Mouse (Mus musculus): Measurements from ENCODE around the gene Atr. TPM values are rescaled to one million over a fixed set of nuclear protein-coding genes. Genes with fewer than 3 reads are reported as not detected.
"Not testable (repeated sequence)": the region's sequence is repeated elsewhere in the genome, so short reads cannot be mapped to it uniquely, and the experiment has no call there.

The Atr gene
- total RNA-seq, 1 experiment from 2014 or later, result 25.4 TPM

DNA sequence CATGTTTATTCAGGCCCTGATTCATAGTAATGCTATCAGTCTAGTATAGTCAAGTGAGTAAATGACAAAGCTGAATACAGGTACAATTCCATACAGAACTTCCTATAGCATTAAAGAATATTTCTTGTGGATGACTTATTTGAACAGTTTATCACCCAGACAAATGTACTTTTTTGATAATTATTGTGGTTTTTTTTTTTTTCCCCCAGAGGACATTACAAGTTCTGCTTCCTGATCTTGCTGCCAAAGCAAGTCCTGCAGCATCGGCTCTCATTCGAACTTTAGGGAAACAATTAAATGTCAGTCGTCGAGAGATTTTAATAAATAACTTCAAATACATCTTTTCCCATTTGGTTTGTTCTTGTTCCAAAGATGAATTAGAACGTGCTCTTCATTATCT, 20.8 kb downstream of the Atr start:
- ATAC-seq (replicated peaks; ENCODE audit: insufficient number of reproducible peaks, low FRiP score, low TSS enrichment, poor library complexity, severe bottlenecking), result no peak

DNA sequence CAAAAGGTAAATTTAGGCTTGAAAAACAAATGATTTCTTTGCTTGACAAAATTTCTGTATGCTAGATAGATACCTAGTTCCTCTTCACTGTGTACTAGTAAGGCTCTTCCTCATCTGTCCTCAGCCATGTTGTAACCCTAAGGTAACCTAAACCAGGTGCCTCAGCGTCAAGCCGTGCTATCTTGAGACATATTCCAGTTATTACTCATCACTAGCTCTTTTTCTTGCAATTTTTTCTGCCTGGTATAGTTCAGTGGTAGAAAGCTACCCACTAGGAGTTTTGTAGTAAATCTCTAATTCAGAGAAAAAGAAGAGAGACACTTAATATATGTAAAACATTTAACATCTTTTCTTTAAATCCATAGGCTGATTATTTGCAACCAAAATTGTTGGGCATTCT, 25.4 kb downstream of the Atr start:
- ATAC-seq (replicated peaks; ENCODE audit: insufficient number of reproducible peaks, low FRiP score, low TSS enrichment, poor library complexity, severe bottlenecking), result no peak

DNA sequence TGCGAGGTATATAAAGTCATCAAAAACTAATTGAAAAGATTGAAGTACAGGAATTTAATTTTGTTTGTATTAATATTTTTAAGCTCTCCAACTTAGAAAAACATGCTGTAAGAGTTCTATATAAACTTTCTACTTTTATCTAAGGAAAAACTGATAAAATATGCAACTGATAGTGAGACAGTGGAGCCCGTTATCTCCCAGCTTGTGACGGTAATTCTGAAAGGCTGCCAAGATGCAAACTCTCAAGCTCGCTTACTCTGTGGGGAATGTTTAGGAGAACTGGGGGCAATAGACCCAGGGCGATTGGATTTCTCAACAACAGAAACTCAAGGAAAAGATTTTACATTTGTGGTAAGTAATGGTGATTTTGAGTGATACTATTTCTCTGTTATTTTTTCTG, 40.0 kb downstream of the Atr start:
- ATAC-seq (replicated peaks; ENCODE audit: insufficient number of reproducible peaks, low FRiP score, low TSS enrichment, poor library complexity, severe bottlenecking), result no peak

DNA sequence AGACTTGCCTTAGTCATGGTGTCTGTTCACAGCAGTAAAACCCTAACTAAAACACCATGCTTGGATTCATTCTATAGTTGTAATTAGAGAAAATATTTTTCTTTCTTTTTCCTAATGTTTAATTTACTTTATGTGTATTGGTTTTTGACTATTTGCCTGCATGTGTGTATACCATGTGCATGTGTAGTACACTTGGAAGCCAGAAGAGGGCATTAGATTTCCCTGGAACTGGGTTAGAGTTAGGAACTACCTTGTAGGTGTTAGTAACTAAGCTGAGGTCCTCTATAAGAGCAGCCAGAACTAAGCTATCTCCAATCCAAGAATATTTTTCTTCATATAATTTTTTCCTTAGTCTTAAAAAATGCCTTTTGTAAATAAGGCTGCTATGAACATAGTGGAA, 75.5 kb downstream of the Atr start:
- ATAC-seq (replicated peaks; ENCODE audit: insufficient number of reproducible peaks, low FRiP score, low TSS enrichment, poor library complexity, severe bottlenecking), result no peak

DNA sequence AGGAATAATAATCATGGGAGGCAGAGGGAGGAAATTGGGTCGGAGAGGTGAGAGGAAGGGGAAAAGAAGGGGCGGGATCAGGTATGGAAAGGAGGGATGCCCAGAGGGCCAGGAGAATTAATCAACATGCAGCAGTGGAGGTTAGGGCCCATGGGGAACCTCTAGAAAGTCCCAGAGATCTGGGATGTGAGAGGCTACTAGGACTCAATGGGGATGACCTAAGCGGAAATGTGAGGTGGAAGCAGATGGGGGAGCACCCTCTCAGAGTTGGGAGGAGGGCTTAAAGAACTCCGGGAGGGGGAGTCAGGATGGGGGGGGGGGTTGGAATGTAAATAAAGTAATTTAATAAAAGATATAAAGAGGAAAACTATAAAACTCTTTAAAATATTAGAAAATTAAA, 96.3 kb downstream of the Atr start:
- ATAC-seq (replicated peaks; ENCODE audit: insufficient number of reproducible peaks, low FRiP score, low TSS enrichment, poor library complexity, severe bottlenecking), result no peak

DNA sequence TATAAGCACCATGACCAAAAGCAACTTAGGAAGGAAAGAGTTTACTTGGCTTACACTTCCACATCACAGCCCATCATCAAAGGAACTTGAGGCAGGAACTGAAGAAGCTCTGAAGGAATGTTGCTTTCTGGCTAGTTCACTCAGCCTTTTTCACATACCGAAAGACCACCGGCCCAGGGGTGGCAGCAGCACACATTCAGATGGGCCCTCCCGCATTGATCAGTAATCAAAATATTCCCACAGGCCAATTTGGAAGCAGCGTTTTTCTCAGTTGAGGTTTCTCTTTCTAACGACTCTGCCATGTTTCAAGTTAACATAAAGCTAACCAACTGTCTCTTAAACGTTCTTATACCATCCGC, 96.8 kb downstream of the Atr start:
- no peak for ATAC-seq (replicated peaks; ENCODE audit: insufficient number of reproducible peaks, low FRiP score, low TSS enrichment, poor library complexity, severe bottlenecking)

DNA sequence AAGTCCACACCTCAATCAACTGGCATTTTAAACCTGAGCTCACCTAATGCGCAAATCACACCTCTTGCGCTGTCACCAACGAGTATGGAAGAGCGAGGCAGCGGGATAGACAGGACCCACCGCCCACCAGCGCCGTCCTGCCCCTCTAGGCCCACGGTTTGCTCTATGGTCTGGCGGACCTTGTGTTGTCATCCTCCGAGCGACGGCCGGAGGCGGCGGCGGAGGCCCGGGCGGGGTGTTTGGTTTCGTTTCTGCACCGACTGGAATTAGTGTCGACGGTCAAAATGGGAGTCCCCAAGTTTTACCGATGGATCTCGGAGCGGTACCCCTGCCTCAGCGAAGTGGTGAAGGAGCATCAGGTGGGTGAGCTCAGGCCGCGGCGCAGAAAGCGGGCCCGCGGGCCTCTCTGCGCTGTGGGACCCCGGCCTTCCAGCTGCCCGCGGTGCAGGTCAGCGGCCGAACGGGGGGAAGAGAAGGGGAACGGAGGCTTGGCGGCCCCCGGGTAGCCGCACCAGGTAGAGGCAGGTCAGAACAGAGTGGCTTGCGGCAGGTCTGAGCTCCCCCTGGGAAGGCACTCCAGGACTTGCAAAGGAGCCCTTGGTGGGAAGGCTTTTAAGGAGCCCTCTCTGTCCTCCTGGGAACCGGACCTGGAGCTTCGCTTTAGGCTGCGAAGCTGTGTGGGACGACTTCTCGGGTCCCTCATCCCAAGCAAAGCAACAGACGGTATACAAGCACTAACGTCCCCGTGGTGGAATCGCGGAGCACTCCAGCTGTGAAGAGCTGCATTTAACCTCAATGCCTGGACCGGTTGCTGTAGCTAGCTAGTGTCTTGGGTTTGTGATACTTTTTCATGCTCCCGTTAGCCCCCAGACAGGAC, 97.4 kb downstream of the Atr start, which contains the start of gene Xrn1:
Xrn1 (plus strand) TSS at position 176 of the 877 bp plus-strand sequence.
- ATAC-seq (replicated peaks; ENCODE audit: insufficient number of reproducible peaks, low FRiP score, low TSS enrichment, poor library complexity, severe bottlenecking), result peak; percentile 99

DNA sequence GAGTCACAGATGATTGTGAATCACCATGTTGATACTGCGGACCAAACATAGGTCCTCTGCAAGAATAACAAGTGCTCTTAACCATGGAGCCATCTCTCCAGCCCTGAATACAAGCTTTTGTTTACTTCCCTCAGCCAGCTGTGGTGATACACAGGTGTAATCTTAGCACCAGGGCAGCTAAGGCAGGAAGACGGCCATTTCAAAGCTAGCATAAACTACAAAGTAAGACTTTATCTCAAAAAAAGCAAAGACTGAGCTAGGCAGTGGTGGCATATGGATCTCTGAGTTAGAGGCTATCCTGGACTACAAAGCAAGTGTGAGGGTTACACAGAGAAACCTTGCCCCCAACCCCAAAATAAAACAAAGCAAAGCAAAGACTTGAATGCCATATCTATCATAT, 100.2 kb downstream of the Atr start:
- no peak for ATAC-seq (replicated peaks; ENCODE audit: insufficient number of reproducible peaks, low FRiP score, low TSS enrichment, poor library complexity, severe bottlenecking)

DNA sequence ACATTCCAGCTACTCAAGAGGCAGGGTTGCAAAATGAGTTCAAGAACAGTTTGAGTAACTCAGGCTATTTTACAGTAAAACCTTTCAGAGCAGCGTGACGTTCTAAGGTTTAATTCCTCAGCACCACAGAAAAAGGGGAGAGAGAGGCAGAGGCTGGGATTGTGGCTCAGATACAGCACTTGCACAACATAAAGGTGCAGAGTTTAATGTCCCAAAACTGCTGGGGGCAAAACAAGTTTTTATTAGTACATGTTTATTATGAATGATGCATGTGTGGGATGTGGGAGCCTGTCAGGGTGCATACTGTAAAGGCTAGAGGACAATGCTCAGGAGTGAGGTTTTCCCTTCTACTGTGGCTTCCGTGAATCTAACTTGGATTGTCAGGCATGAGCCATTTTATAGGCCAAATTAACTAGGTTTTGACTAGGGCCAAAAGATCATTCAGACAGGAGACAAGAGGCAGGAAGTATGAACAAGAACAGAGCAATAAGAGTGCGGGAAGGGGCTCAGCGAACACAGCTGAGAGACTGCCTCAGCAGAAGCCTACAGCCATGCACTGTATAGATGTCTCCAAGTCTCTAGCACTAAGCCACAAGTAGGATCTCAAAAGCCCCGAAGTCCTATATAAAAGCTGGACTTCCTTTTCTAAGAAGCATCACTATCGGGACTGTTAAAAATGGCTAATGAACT, 100.8 kb downstream of the Atr start:
- no peak for ATAC-seq (replicated peaks; ENCODE audit: insufficient number of reproducible peaks, low FRiP score, low TSS enrichment, poor library complexity, severe bottlenecking)

DNA sequence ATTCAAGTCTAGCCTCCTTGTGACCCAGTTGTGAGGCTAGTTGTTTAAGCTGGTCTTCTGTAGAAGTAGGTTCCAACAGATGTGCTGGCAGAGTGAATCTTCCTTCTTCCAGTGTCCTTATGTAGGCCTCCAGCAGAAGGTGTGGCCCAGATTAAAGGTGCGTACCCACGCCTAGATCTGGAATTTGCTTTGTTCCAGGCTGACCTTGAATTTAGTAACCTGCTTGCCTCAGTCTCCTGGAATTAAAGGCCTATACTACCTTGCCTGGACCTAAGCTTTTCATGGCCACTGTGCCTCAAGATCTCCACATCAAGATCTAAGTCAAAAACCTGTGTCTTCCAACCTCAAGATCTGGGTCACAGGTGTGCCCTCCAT, 101.3 kb downstream of the Atr start:
- ATAC-seq (replicated peaks; ENCODE audit: insufficient number of reproducible peaks, low FRiP score, low TSS enrichment, poor library complexity, severe bottlenecking), result not testable (repeated sequence)

DNA sequence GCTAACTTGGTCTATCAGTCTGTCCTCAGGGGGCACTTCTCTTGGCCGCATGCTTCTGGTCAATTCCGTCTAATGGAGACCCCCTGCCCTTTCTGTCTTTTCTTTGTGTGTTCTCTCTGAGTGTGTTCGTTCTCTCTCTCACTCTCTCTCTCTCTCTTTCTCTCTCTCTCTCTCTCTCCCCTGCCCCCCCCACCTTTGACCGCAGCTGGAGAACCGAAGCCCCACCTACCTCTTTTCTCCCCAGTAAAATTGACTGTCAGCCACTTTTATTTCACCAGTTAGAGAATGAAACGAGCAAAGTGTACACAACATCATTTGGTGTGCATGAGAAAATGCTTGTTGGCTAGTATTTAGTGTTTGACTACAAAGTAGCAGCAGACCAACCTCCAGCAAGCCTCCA, 101.8 kb downstream of the Atr start:
- no peak for ATAC-seq (replicated peaks; ENCODE audit: insufficient number of reproducible peaks, low FRiP score, low TSS enrichment, poor library complexity, severe bottlenecking)

DNA sequence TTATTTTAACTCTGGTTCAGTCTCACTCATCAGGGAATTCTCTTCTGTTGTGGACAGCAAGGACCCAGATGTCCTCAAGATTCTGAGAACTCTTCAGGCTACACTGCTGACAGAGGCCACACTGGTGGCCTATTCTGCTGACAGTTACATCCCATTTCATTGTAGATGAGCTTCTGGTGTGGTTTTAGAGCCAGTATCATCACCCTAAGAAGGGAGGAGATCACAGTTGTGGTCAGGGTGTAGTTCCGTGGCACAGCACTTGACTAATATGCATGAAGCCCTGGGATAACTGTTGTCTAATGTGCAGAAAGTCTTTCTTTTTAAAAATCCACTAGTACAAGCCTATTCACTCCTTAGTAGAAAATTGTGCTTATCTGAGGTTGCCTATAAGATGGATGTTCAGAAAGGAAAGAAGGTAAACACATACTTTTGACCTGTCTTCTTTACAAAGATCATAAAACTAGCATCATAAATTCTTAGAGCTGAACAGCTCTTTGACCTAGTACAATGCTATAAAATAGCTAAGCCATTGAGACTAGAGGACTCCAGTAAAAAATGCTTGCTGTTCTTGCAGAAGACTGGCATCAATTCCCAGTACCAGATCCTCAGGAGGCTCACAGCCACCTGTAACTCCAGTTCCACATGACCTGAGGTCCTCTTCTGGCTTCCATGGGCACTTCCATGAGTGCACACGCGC, 102.5 kb downstream of the Atr start:
- ATAC-seq (replicated peaks; ENCODE audit: insufficient number of reproducible peaks, low FRiP score, low TSS enrichment, poor library complexity, severe bottlenecking), result peak; percentile 45

DNA sequence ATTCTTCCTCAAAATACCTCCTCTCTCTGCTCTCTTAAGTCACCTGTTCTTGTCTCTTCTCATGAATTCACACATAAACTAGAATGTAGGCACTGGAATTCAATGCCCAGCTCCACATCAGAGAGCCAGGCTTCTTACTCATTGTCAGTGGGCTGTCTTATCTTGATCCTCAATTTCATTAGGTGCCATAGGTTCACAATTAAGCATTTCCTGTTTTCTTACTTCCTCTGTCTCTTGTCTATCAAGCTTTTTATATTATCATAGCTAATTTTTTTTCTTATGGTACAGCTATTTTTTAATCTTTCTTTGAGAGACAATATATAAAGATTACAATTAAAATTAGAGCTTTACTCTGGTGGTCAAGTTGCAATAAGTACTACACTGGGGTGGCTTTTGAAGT, 103.7 kb downstream of the Atr start:
- ATAC-seq (replicated peaks; ENCODE audit: insufficient number of reproducible peaks, low FRiP score, low TSS enrichment, poor library complexity, severe bottlenecking), result no peak

DNA sequence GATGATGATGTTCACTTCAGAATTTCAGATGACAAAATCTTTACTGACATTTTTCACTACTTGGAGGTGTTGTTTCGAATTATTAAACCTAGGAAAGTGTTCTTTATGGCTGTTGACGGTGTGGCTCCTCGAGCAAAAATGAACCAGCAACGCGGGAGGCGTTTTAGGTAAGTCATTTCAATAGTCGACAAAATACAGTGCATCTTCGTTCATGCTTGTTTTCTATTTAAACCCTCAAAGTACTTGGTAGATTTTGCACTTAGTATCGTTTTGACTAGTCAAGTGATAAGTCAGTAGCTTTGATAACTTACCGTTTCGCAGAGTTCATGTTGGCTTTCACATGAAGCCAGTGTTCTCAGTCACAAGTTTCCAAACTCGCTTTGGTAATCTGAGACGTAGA, 106.6 kb downstream of the Atr start:
- ATAC-seq (replicated peaks; ENCODE audit: insufficient number of reproducible peaks, low FRiP score, low TSS enrichment, poor library complexity, severe bottlenecking), result no peak

DNA sequence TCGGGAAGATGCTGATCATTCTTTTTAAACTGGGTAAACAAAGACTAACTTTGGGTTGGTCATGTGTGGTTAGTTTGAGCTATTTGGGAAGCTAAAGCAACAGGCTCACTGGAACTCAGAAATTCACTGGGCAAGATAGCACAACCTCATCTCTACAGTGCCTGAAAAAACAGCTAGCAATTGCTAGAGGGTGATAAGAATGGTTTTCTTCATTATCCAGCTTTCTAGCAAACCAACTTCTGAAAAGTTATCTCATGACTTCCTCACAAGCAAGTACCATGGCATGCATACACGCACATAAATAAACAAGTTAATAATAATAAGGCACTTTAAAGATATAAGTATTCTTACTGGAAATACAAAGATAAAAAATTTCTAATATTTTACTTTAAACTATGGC, 120.9 kb downstream of the Atr start:
- no peak for ATAC-seq (replicated peaks; ENCODE audit: insufficient number of reproducible peaks, low FRiP score, low TSS enrichment, poor library complexity, severe bottlenecking)

DNA sequence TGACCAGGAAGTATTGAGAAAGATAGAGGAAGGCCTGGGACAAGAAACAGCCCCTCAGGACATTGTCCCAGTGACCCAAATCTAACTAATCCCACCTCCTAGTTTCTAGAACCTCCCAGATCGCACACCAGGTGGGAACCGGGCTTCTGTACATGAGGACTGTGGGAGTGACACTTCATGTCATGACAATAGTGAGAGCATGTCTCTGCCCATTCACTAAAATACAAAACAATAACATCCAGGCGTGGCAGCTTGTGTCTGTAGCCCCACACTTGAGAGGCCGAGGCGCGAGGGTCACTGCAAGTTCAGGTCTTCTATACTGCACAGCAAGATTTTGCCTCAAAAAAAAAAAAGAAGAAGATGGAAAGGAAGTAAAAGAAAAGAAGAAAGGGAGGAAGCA, 122.5 kb downstream of the Atr start:
- ATAC-seq (replicated peaks; ENCODE audit: insufficient number of reproducible peaks, low FRiP score, low TSS enrichment, poor library complexity, severe bottlenecking), result no peak

DNA sequence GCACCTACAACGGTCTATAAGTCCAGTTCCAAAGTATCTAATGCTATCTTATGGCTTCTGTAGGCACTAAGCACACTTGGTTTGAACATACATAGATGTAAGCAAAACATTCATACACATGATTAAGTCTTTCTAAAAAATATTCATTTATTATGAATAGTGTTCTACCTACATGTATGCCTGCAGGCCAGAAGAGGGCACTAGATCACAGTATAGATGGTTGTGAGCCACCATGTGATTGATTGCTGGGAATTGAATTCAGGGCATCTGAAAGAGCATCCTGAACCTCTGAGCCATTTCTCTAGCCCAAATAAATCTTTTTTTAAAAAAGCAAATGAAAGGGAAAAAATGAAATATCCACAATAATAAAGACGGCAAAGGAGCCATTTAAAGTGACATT, 134.9 kb downstream of the Atr start:
- ATAC-seq (replicated peaks; ENCODE audit: insufficient number of reproducible peaks, low FRiP score, low TSS enrichment, poor library complexity, severe bottlenecking), result no peak
